Mouse (Mus musculus) lung, adult 2 months (tissue): ENCODE results near the gene Scgb2b18. TPM values are rescaled to one million over a fixed set of nuclear protein-coding genes. Genes with fewer than 3 reads are reported as not detected.
"Not testable (repeated sequence)": the region's sequence is repeated elsewhere in the genome, so short reads cannot be mapped to it uniquely, and the experiment has no call there.

ENCODE experiments used
- DNase-seq: peaks from one replicate; pipeline ENCODE4 v3.0.0; 2022
- H3K4me1 ChIP-seq: fragments of 200-500 bp; 2 replicates; pipeline ENCODE4 v1.6.1; 2011; ENCODE audit warnings: low read length; ENCODE audit not compliant: control insufficient read depth, insufficient read depth
- H3K4me3 ChIP-seq: fragments of 200-500 bp; replicated peaks from 2 replicates; pipeline ENCODE3; 2011; ENCODE audit warnings: low read depth, mild to moderate bottlenecking, control low read depth, low read length; ENCODE audit errors: extremely low read depth
- WGBS: fragments of 180-500 bp; shearing (Covaris S2); methylation state at CpG from one replicate; pipeline ENCODE4 v1.1.7; 2018; 5-methylcytosine and 5-hydroxymethylcytosine counted together
- polyA plus RNA-seq: library from polyadenylated mRNA; depleted of rRNA; stranded (reverse); fragments of >200 nt; gene quantifications from 2 replicates; pipeline ENCODE4 v1.2.3, GENCODE M21; 2012; rRNA removed

Gene Scgb2b18
- polyA plus RNA-seq, result not detected in 2 replicates

- 74% methylated on average over 2 of the region's 2 CpGs for WGBS
- H3K4me3 ChIP-seq, H3K4me1 ChIP-seq, DNase-seq: not testable (repeated sequence)
Observed at GRCm38 (mm10) chr7:33173764-33174163, at the start of gene Scgb2b18. Scgb2b18 (minus strand) TSS chr7:33173864.

DNA sequence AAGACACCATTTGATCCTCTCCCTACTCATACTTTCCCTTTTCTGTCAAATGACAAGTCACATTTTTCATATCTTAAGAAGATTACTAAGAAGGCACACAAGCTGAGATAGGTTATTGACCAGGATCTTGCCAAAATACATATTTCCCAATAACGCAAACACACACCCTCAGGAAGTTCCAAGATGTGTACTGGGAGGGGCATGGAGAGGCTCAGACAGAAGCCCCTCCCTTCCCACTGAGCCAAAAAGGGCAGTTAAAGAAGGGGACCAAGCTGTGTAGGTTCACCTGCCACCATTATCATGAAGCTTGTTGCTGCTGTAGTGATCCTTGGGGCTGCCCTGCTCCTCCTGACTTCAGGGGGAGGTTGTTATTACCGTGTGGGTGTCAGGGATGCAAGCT, 11.6 kb upstream of the Scgb2b18 start, which contains the start of gene Scgb1b18:
Gene Scgb1b18 (plus strand): TSS at position 301 of the 400 bp plus-strand sequence.
- not testable (repeated sequence) for DNase-seq, H3K4me1 ChIP-seq, H3K4me3 ChIP-seq
- no CpG with 5 or more reads among the region's 2 CpGs for WGBS

Other genes with a start within 250 kb of the Scgb2b18 start
- not detected in 2 replicates for gene Scgb2b17, start 117.3 kb downstream of the Scgb2b18 start, polyA plus RNA-seq
- not detected in 2 replicates for gene Scgb1b17, start 110.4 kb downstream of the Scgb2b18 start, polyA plus RNA-seq
- not detected in 2 replicates for gene Scgb1b18, start 11.7 kb upstream of the Scgb2b18 start, polyA plus RNA-seq
- gene Scgb2b19, start 106.5 kb upstream of the Scgb2b18 start, polyA plus RNA-seq, result not detected in 2 replicates
- not detected in 2 replicates for gene Scgb1b19, start 113.4 kb upstream of the Scgb2b18 start, polyA plus RNA-seq
- not detected in 2 replicates for gene Scgb2b20, start 192.5 kb upstream of the Scgb2b18 start, polyA plus RNA-seq
- not detected in 2 replicates for gene Scgb1b20, start 199.4 kb upstream of the Scgb2b18 start, polyA plus RNA-seq